Mouse (Mus musculus) heart, embryonic 16.5 days (tissue): Measurements from ENCODE around the gene Pik3ca. TPM values are rescaled to one million over a fixed set of nuclear protein-coding genes. Genes with fewer than 3 reads are reported as not detected.

Experiments used
- ATAC-seq: fragments of 200-750 bp; cut with Nextera tagmentation; replicated peaks from 2 replicates; pipeline ENCODE4 v1.8.0; 2017; ENCODE audit warnings: moderate number of reproducible peaks; ENCODE audit not compliant: insufficient read depth, low FRiP score; ENCODE audit errors: extremely low read depth
- H3K27ac ChIP-seq: fragments of 300-500 bp; sonication (generic); 2 replicates; pipeline ENCODE4 v1.5.1; 2014; ENCODE audit warnings: mild to moderate bottlenecking, low read length, control low read depth, moderate library complexity
- H3K27me3 ChIP-seq: fragments of 300-500 bp; sonication (generic); 2 replicates; pipeline ENCODE4 v1.6.1; 2014; ENCODE audit warnings: low read length, mixed read lengths; ENCODE audit not compliant: control insufficient read depth, insufficient read depth
- H3K36me3 ChIP-seq: fragments of 300-500 bp; sonication (generic); 2 replicates; pipeline ENCODE4 v1.6.1; 2014; ENCODE audit not compliant: control insufficient read depth, insufficient read depth
- H3K4me1 ChIP-seq: fragments of 300-500 bp; sonication (generic); 2 replicates; pipeline ENCODE4 v1.6.1; 2014; ENCODE audit warnings: low read length, mixed read lengths; ENCODE audit not compliant: control insufficient read depth, insufficient read depth
- H3K4me2 ChIP-seq: fragments of 300-500 bp; sonication (generic); 2 replicates; pipeline ENCODE4 v1.6.1; 2014; ENCODE audit warnings: low read depth, mild to moderate bottlenecking, control low read depth, low read length
- H3K4me3 ChIP-seq: fragments of 300-500 bp; sonication (generic); 2 replicates; pipeline ENCODE4 v1.5.1; 2014; ENCODE audit warnings: mild to moderate bottlenecking, control low read depth, low read length
- H3K9ac ChIP-seq: fragments of 300-500 bp; sonication (generic); 2 replicates; pipeline ENCODE4 v1.6.1; 2014; ENCODE audit warnings: low read length, control low read depth
- H3K9me3 ChIP-seq: fragments of 300-500 bp; sonication (generic); replicated peaks from 2 replicates; pipeline ENCODE4 v1.6.1; 2016; ENCODE audit warnings: low read length; ENCODE audit not compliant: control insufficient read depth
- WGBS: fragments of 180-500 bp; shearing (Covaris S2); extraction: QIAGEN DNeasy Blood & Tissue Kit; methylation state at CpG from one replicate; pipeline ENCODE4 v1.1.7; 2014; 5-methylcytosine and 5-hydroxymethylcytosine counted together
- polyA plus RNA-seq: library from polyadenylated mRNA; unstranded; fragments of >200 nt; fragmentation: Nextera tagmentation; extraction: Ambion mirVana; gene quantifications from 2 replicates; pipeline ENCODE4 v1.2.1, GENCODE M21; 2015

Gene Pik3ca
- polyA plus RNA-seq, 1 experiment from 2014 or later, result 7.8 TPM

- Histone ChIP-seq H3K36me3 (no peaks in the 10 kb centered on the region), H3K9me3 (no peaks in the 10 kb centered on the region), H3K4me2 (no peak overlapping the region), H3K4me1 (no peaks in the 10 kb centered on the region), H3K4me3 (no peak overlapping the region), H3K27ac (no peak overlapping the region), H3K9ac (no peak overlapping the region), H3K27me3 (no peaks in the 10 kb centered on the region)
- 61% methylated on average over 7 of the region's 7 CpGs for WGBS
- ATAC-seq, result no peak
These were observed 25.5 kb upstream of the Pik3ca start for GRCm38 (mm10) chr3:32371957-32372356.

- Histone ChIP-seq H3K4me3 (no peak overlapping the region), H3K4me1 (no peaks in the 10 kb centered on the region), H3K36me3 (no peaks in the 10 kb centered on the region), H3K9ac (no peak overlapping the region), H3K9me3 (no peaks in the 10 kb centered on the region), H3K4me2 (no peak overlapping the region), H3K27me3 (no peaks in the 10 kb centered on the region), H3K27ac (no peak overlapping the region)
- 84% methylated on average over 8 of the region's 8 CpGs for WGBS
- ATAC-seq, result no peak
These were observed 25.0 kb upstream of the Pik3ca start for GRCm38 (mm10) chr3:32372470-32372869.

- no peaks in the 10 kb centered on the region for H3K9me3 ChIP-seq
- H3K4me2 ChIP-seq, result no peak overlapping the region
- H3K27me3 ChIP-seq, result no peaks in the 10 kb centered on the region
- no peak overlapping the region for H3K9ac ChIP-seq
- no peaks in the 10 kb centered on the region for H3K36me3 ChIP-seq
- 80% methylated on average over 6 of the region's 6 CpGs for WGBS
- no peak overlapping the region for H3K4me3 ChIP-seq
- ATAC-seq, result no peak
- no peaks in the 10 kb centered on the region for H3K4me1 ChIP-seq
- H3K27ac ChIP-seq, result no peak overlapping the region
These were observed 24.2 kb upstream of the Pik3ca start for GRCm38 (mm10) chr3:32373236-32373635.

GRCm38 (mm10) chr3:32379891-32380290 lies 17.6 kb upstream of the Pik3ca start:
- Histone ChIP-seq H3K4me1 (no peaks in the 10 kb centered on the region), H3K9ac (no peak overlapping the region), H3K4me2 (no peak overlapping the region), H3K9me3 (no peaks in the 10 kb centered on the region), H3K27me3 (0 out of 2 replicates have a peak, but pooled peaks cover 2% of the 10 kb centered on the region), H3K36me3 (no peaks in the 10 kb centered on the region), H3K27ac (no peak overlapping the region), H3K4me3 (no peak overlapping the region)
- no peak for ATAC-seq
- 33% methylated on average over 2 of the region's 2 CpGs for WGBS

- Histone ChIP-seq H3K9ac (no peak overlapping the region), H3K4me2 (no peak overlapping the region), H3K9me3 (no peaks in the 10 kb centered on the region), H3K36me3 (no peaks in the 10 kb centered on the region), H3K4me3 (no peak overlapping the region), H3K27ac (no peak overlapping the region), H3K4me1 (no peaks in the 10 kb centered on the region), H3K27me3 (0 out of 2 replicates have a peak, but pooled peaks cover 2% of the 10 kb centered on the region)
- no peak for ATAC-seq
- WGBS, result 62% methylated on average over 3 of the region's 3 CpGs
These were observed 15.9 kb upstream of the Pik3ca start for GRCm38 (mm10) chr3:32381556-32381955.

GRCm38 (mm10) chr3:32392841-32393240 lies 4.6 kb upstream of the Pik3ca start:
- no peak for ATAC-seq
- H3K4me1 ChIP-seq, result no peaks in the 10 kb centered on the region
- H3K9me3 ChIP-seq, result no peaks in the 10 kb centered on the region
- no peak overlapping the region for H3K4me2 ChIP-seq
- no peaks in the 10 kb centered on the region for H3K36me3 ChIP-seq
- H3K27ac ChIP-seq, result no peak overlapping the region
- H3K4me3 ChIP-seq, result no peak overlapping the region
- 82% methylated on average over 4 of the region's 4 CpGs for whole genome bisulfite sequencing
- H3K27me3 ChIP-seq, result no peaks in the 10 kb centered on the region
- no peak overlapping the region for H3K9ac ChIP-seq

- H3K9ac ChIP-seq, result no peak overlapping the region
- WGBS, result 83% methylated on average over 8 of the region's 8 CpGs
- no peaks in the 10 kb centered on the region for H3K9me3 ChIP-seq
- H3K4me2 ChIP-seq, result no peak overlapping the region
- no peak for ATAC-seq
- H3K4me3 ChIP-seq, result no peak overlapping the region
- H3K36me3 ChIP-seq, result no peaks in the 10 kb centered on the region
- peaks cover 6% of the 10 kb centered on the region for H3K4me1 ChIP-seq
- H3K27me3 ChIP-seq, result no peaks in the 10 kb centered on the region
- H3K27ac ChIP-seq, result no peak overlapping the region
These were observed 3.5 kb upstream of the Pik3ca start for GRCm38 (mm10) chr3:32393986-32394385.

- H3K4me1 ChIP-seq, result peaks cover 24% of the 10 kb centered on the region
- H3K9me3 ChIP-seq, result no peaks in the 10 kb centered on the region
- H3K27ac ChIP-seq, result peak overlapping the region; percentile 99
- H3K9ac ChIP-seq, result peak overlapping the region; percentile 79
- 16% methylated on average over 23 of the region's 24 CpGs for WGBS
- no peaks in the 10 kb centered on the region for H3K36me3 ChIP-seq
- no peak for ATAC-seq
- H3K4me3 ChIP-seq, result peak overlapping the region; percentile 96
- peak overlapping the region; percentile 80 for H3K4me2 ChIP-seq
- no peaks in the 10 kb centered on the region for H3K27me3 ChIP-seq
These were observed 1.5 kb upstream of the Pik3ca start for GRCm38 (mm10) chr3:32395771-32396551.

- WGBS, result under 1% methylated on average over 55 of the region's 77 CpGs
- ATAC-seq, result peak; percentile 98
- peaks cover 31% of the 10 kb centered on the region for H3K4me1 ChIP-seq
These were observed 544 bp upstream of the Pik3ca start for GRCm38 (mm10) chr3:32396794-32397460.

More at GRCm38 (mm10) chr3:32396794-32397460, 544 bp upstream of the Pik3ca start:
- H3K9me3 ChIP-seq, result no peaks in the 10 kb centered on the region
- H3K9ac ChIP-seq, result peak overlapping the region; percentile 95
- H3K4me3 ChIP-seq, result peak overlapping the region; percentile 96
- no peaks in the 10 kb centered on the region for H3K27me3 ChIP-seq
- H3K27ac ChIP-seq, result peak overlapping the region; percentile 99
- H3K4me2 ChIP-seq, result peak overlapping the region; percentile 86
- H3K36me3 ChIP-seq, result no peaks in the 10 kb centered on the region
